Mouse (Mus musculus) CH12.LX (cell line): ENCODE data around the gene Serpinb9b.

Experiments used
- CTCF ChIP-seq, 2 experiments: IDR thresholded peaks in 1 of 2; conservative IDR thresholded peaks in 1 of 2; 2 replicates each; pipeline ENCODE4 v1.5.1; 2011 to 2012; ENCODE audit warnings: low read depth in 2 of 2, low read length in 2 of 2, improper control_type of control experiment in 1 of 2, inconsistent platforms in 1 of 2, mild to moderate bottlenecking in 1 of 2, moderate library complexity in 1 of 2
- GABPA ChIP-seq: IDR thresholded peaks from 2 replicates; pipeline ENCODE4 v1.6.1; 2012; ENCODE audit warnings: low read depth, low read length, improper control_type of control experiment, inconsistent platforms; ENCODE audit not compliant: insufficient replicate concordance
- MAZ ChIP-seq: IDR thresholded peaks from 2 replicates; pipeline ENCODE4 v1.6.1; 2012; ENCODE audit warnings: low read depth, mild to moderate bottlenecking, inconsistent platforms, low read length, improper control_type of control experiment, moderate library complexity
- MYC ChIP-seq: IDR thresholded peaks from 2 replicates; pipeline ENCODE4 v1.6.1; 2011; ENCODE audit warnings: low read depth, mild to moderate bottlenecking, improper control_type of control experiment, low read length
- NELFE ChIP-seq: IDR thresholded peaks from 2 replicates; pipeline ENCODE4 v1.6.1; 2011; ENCODE audit warnings: low read depth, low read length, improper control_type of control experiment
- POLR2A ChIP-seq: IDR thresholded peaks from 2 replicates; pipeline ENCODE4 v1.6.1; 2011; ENCODE audit warnings: low read depth, mild to moderate bottlenecking, improper control_type of control experiment, low read length
- POLR2AphosphoS2 ChIP-seq: IDR thresholded peaks from 2 replicates; pipeline ENCODE4 v1.6.1; 2011; ENCODE audit warnings: low read depth, low read length, improper control_type of control experiment
- ZNF384 ChIP-seq: IDR thresholded peaks from 2 replicates; pipeline ENCODE4 v1.6.1; 2012; ENCODE audit warnings: low read depth, low read length, improper control_type of control experiment, inconsistent platforms

DNA sequence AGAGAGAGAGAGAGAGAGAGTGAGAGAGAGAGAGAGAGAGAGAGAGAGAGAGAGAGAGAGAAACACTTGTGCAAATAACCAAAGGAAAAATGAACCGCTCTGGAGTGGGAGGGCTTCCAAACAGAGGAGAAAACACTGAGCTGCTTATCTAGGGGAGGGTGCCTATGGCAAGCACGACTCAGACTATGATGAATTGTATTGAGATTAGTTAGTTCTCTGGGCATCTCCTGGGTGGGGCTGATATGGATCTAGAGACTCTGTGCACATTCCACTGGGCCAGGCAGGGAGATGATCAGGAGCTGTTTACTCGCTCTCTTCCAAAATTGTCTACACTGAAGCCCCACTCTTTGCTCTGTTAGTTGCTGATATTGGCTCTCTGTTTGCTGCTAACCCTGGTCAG lies 24.5 kb downstream of the Serpinb9b start:
- TF ChIP-seq POLR2A (no peak), CTCF (conservative IDR thresholded peaks at IDR 0.05 in 1 of 2, IDR thresholded peaks at IDR 0.05 in 1 of 2; ENCODE audit: low read depth in 2 of 2, low read length in 2 of 2) (no peak), ZNF384 (no peak), MYC (no peak), MAZ (no peak), POLR2AphosphoS2 (no peak), GABPA (no peak), NELFE (no peak)
